Mouse (Mus musculus) stomach, postnatal 0 days (tissue): ENCODE results near the gene Farp2. TPM values are rescaled to one million over a fixed set of nuclear protein-coding genes. Genes with fewer than 3 reads are reported as not detected.

Source experiments
- ATAC-seq: fragments of 200-750 bp; cut with Nextera tagmentation; 2 replicates; pipeline ENCODE4 v1.8.0; 2017; ENCODE audit not compliant: low FRiP score, low TSS enrichment
- DNase-seq: peaks from one replicate; pipeline ENCODE4 v3.0.0-alpha.2; 2016; ENCODE audit warnings: low spot score
- H3K27ac ChIP-seq: fragments of 300-500 bp; sonication (generic); replicated peaks from 2 replicates; pipeline ENCODE4 v1.5.1; 2014; ENCODE audit warnings: mild to moderate bottlenecking, control low read depth
- H3K27me3 ChIP-seq: fragments of 300-500 bp; sonication (generic); 2 replicates; pipeline ENCODE4 v1.6.1; 2014; ENCODE audit warnings: low read length; ENCODE audit not compliant: control insufficient read depth, insufficient read depth
- H3K36me3 ChIP-seq: fragments of 300-500 bp; sonication (generic); 2 replicates; pipeline ENCODE4 v1.6.1; 2014; ENCODE audit warnings: low read length, mixed read lengths; ENCODE audit not compliant: control insufficient read depth, insufficient read depth
- H3K4me1 ChIP-seq: fragments of 300-500 bp; sonication (generic); replicated peaks from 2 replicates; pipeline ENCODE4 v1.6.1; 2014; ENCODE audit warnings: antibody characterized with exemption; ENCODE audit not compliant: control insufficient read depth, insufficient read depth
- H3K4me2 ChIP-seq: fragments of 300-500 bp; sonication (generic); replicated peaks from 2 replicates; pipeline ENCODE4 v1.6.1; 2014; ENCODE audit warnings: low read depth, mild to moderate bottlenecking, control low read depth, moderate library complexity
- H3K4me3 ChIP-seq: fragments of 300-500 bp; sonication (generic); 2 replicates; pipeline ENCODE4 v1.5.1; 2014; ENCODE audit warnings: low read depth, low read length, control low read depth
- H3K9ac ChIP-seq: fragments of 300-500 bp; sonication (generic); 2 replicates; pipeline ENCODE4 v1.6.1; 2014; ENCODE audit warnings: mild to moderate bottlenecking, low read length, control low read depth, mixed read lengths
- H3K9me3 ChIP-seq: fragments of 300-500 bp; sonication (generic); 2 replicates; pipeline ENCODE4 v1.6.1; 2016; ENCODE audit warnings: low read length; ENCODE audit not compliant: control insufficient read depth
- CTCF ChIP-seq: IDR thresholded peaks from 2 replicates; pipeline ENCODE4 v1.5.1; 2016; ENCODE audit warnings: antibody characterized with exemption, low read depth, mild to moderate bottlenecking, moderate library complexity
- EP300 ChIP-seq: optimal IDR thresholded peaks from 2 replicates; pipeline ENCODE3; 2016; ENCODE audit warnings: antibody characterized with exemption
- WGBS: fragments of 180-500 bp; shearing (Covaris S2); extraction: QIAGEN DNeasy Blood & Tissue Kit; methylation state at CpG from one replicate; pipeline ENCODE4 v1.1.7; 2014; 5-methylcytosine and 5-hydroxymethylcytosine counted together
- polyA plus RNA-seq: library from polyadenylated mRNA; unstranded; fragments of >200 nt; fragmentation: Nextera tagmentation; extraction: Ambion mirVana; gene quantifications from 2 replicates; pipeline ENCODE4 v1.2.1, GENCODE M21; 2015

Gene Farp2
- polyA plus RNA-seq, 1 experiment from 2014 or later = 2.9 TPM

- Histone ChIP-seq H3K4me3 (no peak overlapping the region), H3K9ac (no peak overlapping the region), H3K9me3 (no peaks in the 10 kb centered on the region), H3K4me2 (no peak overlapping the region), H3K27me3 (no peaks in the 10 kb centered on the region), H3K4me1 (no peaks in the 10 kb centered on the region), H3K27ac (no peak overlapping the region), H3K36me3 (no peaks in the 10 kb centered on the region)
- ATAC-seq (no peak), DNase-seq (no peak)
- WGBS = 72% methylated on average over 2 of the region's 2 CpGs
- TF ChIP-seq CTCF (peak; percentile 7; the same call in 1 of the 2 replicates), EP300 (no peak)
Observed at GRCm38 (mm10) chr1:93543196-93543595, 31.3 kb downstream of the Farp2 start.

DNA sequence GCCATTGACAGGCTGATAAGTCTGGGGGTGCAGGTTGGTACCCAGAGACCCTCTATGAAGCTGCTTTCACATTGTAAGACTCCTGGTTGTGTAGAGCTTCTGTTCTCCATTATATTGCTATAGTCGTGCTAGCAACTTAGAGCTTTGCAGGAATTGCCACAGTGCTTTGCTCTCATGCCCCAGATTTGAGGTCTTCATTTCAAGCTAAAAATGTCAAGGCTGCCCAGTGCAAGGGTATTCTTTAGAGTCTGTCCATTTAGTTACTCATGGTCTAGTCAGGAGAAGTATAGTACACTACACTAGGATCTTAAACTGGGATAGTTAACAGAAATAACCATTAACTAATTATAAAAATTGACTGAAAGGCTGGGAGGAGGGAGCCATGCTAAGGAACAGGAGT is 35.4 kb downstream of the Farp2 start:
- Histone ChIP-seq H3K4me2 (no peak overlapping the region), H3K9ac (no peak overlapping the region), H3K27ac (no peak overlapping the region), H3K4me3 (no peak overlapping the region), H3K4me1 (no peaks in the 10 kb centered on the region), H3K27me3 (no peaks in the 10 kb centered on the region), H3K9me3 (no peaks in the 10 kb centered on the region), H3K36me3 (no peaks in the 10 kb centered on the region)
- TF ChIP-seq CTCF (no peak), EP300 (no peak)
- DNase-seq (no peak), ATAC-seq (no peak)
- WGBS = 86% methylated on average over 1 of the region's 1 CpGs

DNA sequence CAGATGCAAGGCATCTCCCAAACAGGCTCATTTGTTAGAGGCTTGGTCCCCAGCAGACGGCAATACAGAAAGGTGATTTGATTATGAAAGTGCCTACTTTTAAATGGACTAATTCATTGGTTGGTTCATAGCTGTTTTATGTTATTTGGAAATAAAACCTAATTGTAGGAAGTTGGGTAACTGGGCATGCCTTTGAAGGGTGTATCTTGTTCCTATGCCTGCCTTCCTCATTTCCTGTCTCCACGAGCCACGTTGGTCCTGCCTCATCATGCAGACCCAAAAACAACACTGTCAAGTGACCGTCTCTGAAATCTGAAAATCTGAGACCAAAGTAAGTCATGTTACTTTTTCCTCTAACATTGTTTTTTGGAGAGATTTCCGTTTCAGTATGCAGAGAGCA is 39.5 kb downstream of the Farp2 start:
- Histone ChIP-seq H3K4me3 (no peak overlapping the region), H3K27ac (no peak overlapping the region), H3K4me1 (no peaks in the 10 kb centered on the region), H3K9me3 (no peaks in the 10 kb centered on the region), H3K4me2 (no peak overlapping the region), H3K27me3 (no peaks in the 10 kb centered on the region), H3K36me3 (no peaks in the 10 kb centered on the region), H3K9ac (no peak overlapping the region)
- TF ChIP-seq EP300 (no peak), CTCF (no peak)
- ATAC-seq = no peak
- DNase-seq = no peak
- 69% methylated on average over 5 of the region's 5 CpGs for WGBS

GRCm38 (mm10) chr1:93563224-93563623 is 51.3 kb downstream of the Farp2 start:
- Histone ChIP-seq H3K27ac (no peak overlapping the region), H3K9ac (no peak overlapping the region), H3K27me3 (no peaks in the 10 kb centered on the region), H3K4me3 (no peak overlapping the region), H3K36me3 (no peaks in the 10 kb centered on the region), H3K4me1 (no peaks in the 10 kb centered on the region), H3K4me2 (no peak overlapping the region), H3K9me3 (no peaks in the 10 kb centered on the region)
- TF ChIP-seq EP300 = no peak
- no peak for TF ChIP-seq CTCF
- WGBS = 66% methylated on average over 7 of the region's 7 CpGs
- peak; percentile 22 for DNase-seq
- ATAC-seq = no peak

DNA sequence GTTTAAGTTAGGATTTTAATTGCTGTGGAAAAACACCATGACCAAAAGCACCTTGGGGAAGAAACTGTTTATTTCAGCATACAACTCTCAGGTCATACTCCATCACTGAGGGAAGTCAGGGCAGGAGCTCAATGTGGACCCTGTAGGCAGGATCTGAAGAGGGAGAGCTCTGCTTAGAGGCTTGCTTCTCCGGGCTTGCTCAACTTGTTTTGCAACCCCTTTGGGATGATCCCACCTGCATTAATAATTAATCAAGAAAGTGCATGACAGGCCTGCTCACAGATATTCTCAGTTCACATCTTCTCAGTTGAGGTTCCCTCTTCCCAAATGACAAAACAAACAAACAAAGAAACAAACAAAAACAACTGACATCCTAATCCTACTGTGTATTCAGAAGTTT is 51.8 kb downstream of the Farp2 start:
- Histone ChIP-seq H3K9ac (no peak overlapping the region), H3K4me2 (no peak overlapping the region), H3K4me1 (no peaks in the 10 kb centered on the region), H3K4me3 (no peak overlapping the region), H3K27me3 (no peaks in the 10 kb centered on the region), H3K27ac (no peak overlapping the region), H3K36me3 (no peaks in the 10 kb centered on the region), H3K9me3 (no peaks in the 10 kb centered on the region)
- WGBS = 31% methylated on average over 1 of the region's 1 CpGs
- ATAC-seq (no peak), DNase-seq (no peak)
- TF ChIP-seq CTCF = no peak
- TF ChIP-seq EP300 = no peak

DNA sequence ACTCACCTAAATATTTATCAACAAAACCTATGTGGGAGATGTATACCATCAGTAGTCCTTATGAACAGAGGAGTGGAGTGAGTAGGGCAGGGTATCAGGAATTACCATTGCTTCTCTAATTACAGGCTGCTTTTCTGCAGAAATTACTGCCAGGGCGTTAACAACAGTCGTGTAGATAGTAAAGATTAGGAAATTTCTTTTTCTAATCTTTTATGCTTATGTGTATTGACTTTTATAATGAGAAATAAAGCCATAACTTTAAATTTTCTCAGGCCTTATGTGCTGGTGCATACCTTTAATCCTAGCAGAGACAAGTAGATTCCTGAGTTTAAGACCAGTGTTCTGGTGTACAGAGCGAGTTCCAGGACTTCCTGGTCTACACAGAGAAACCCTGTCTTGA is 52.9 kb downstream of the Farp2 start:
- Histone ChIP-seq H3K9ac (no peak overlapping the region), H3K27me3 (no peaks in the 10 kb centered on the region), H3K36me3 (no peaks in the 10 kb centered on the region), H3K4me2 (no peak overlapping the region), H3K27ac (no peak overlapping the region), H3K9me3 (no peaks in the 10 kb centered on the region), H3K4me3 (no peak overlapping the region), H3K4me1 (no peaks in the 10 kb centered on the region)
- TF ChIP-seq EP300 = no peak
- no peak for TF ChIP-seq CTCF
- ATAC-seq = no peak
- 82% methylated on average over 3 of the region's 3 CpGs for WGBS
- DNase-seq = no peak
